In the genomic region with DNA sequence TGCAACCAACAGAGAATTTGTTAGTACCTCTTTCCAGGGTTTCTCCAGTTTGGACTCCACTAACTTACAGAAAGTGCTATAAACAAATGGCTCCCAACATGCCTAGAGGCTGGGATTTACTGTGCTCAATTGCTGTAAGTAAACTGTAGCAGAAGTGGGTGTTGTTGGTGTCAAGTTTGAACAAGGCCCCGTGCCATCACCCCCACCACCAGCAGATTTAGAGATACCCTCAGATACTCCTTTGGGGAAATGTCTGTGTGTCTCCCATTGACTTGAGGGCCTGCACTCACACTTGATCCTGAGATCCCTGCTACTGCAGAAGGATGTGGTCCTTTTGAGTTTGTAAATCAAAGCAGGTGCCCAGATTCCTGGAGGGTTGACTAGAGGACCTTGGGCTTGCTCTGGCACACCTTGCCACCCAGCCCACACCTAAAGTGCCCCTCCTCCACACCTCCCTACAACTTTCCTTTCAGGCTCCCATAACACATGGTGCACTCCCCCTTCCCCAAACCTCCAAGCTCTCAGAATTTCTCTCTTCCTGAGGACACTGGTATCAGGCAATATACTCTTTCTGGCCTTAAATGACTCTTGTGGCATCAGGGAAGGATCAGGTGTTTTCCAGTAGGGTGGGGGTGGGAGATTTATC, we compare ENCODE assay signal across 45 mouse cellular contexts. TPM values are rescaled to one million over a fixed set of nuclear protein-coding genes. Genes with fewer than 3 reads are reported as not detected.
"Had no signal": no experiment of that assay in that cellular context is flagged by ENCODE, and none has a peak within 500 bp of the region (broad histone marks: within the 10 kb centered on the region; RNA-seq: fewer than 3 reads in every experiment).

No protein-coding gene starts in this region.

- H3K9me3 ChIP-seq: heart, embryonic 12.5 days; heart, embryonic 13.5 days; heart, embryonic 15.5 days; hindbrain, embryonic 10.5 days; hindbrain, embryonic 12.5 days; hindbrain, embryonic 13.5 days; hindbrain, embryonic 15.5 days; intestine, embryonic 15.5 days; kidney, embryonic 15.5 days had no signal

- H3K4me2 ChIP-seq: heart, embryonic 11.5 days; heart, embryonic 12.5 days; heart, embryonic 13.5 days; heart, embryonic 15.5 days; hindbrain, embryonic 12.5 days; hindbrain, embryonic 13.5 days; hindbrain, embryonic 14.5 days; hindbrain, embryonic 15.5 days; intestine, embryonic 15.5 days; kidney, embryonic 15.5 days had no signal

- H3K27me3 ChIP-seq: heart, embryonic 12.5 days; heart, embryonic 13.5 days; heart, embryonic 15.5 days; hindbrain, embryonic 12.5 days; hindbrain, embryonic 13.5 days; hindbrain, embryonic 15.5 days; intestine, embryonic 15.5 days; kidney, embryonic 15.5 days had no signal

- H3K4me3 ChIP-seq: heart, embryonic 12.5 days; heart, embryonic 13.5 days; heart, embryonic 15.5 days; hindbrain, embryonic 10.5 days; hindbrain, embryonic 12.5 days; hindbrain, embryonic 13.5 days; hindbrain, embryonic 15.5 days; intestine, embryonic 15.5 days; kidney, embryonic 15.5 days; layer of hippocampus, adult 2 months; left cerebral cortex, adult 2 months had no signal

- H3K4me1 ChIP-seq: heart, embryonic 12.5 days; heart, embryonic 13.5 days; heart, embryonic 15.5 days; hindbrain, embryonic 10.5 days; hindbrain, embryonic 12.5 days; hindbrain, embryonic 13.5 days; hindbrain, embryonic 15.5 days; intestine, embryonic 15.5 days; kidney, embryonic 15.5 days had no signal

- H3K36me3 ChIP-seq: heart, embryonic 12.5 days; heart, embryonic 13.5 days; heart, embryonic 15.5 days; hindbrain, embryonic 10.5 days; hindbrain, embryonic 12.5 days; hindbrain, embryonic 13.5 days; hindbrain, embryonic 15.5 days; intestine, embryonic 15.5 days; kidney, embryonic 15.5 days had no signal

- DNase-seq: heart, postnatal 10 days; heart, postnatal 14 days; heart, postnatal 4 days; kidney, adult 11 months; kidney, adult 18-20 months; kidney, adult 2 months; kidney, adult 8-10 months; kidney, adult 9 months; kidney, postnatal 10 days; kidney, postnatal 14 days; kidney, postnatal 25 days; kidney, postnatal 36 days; kidney, postnatal 4 days; layer of hippocampus, adult 9-11 months; layer of hippocampus, postnatal 36 days had no signal

- H3K9ac ChIP-seq: heart, embryonic 12.5 days; heart, embryonic 13.5 days; heart, embryonic 15.5 days; hindbrain, embryonic 12.5 days; hindbrain, embryonic 13.5 days; hindbrain, embryonic 14.5 days; hindbrain, embryonic 15.5 days; intestine, embryonic 15.5 days; kidney, embryonic 15.5 days had no signal

- H3K27ac ChIP-seq: heart, embryonic 13.5 days; heart, embryonic 15.5 days; hindbrain, embryonic 10.5 days; hindbrain, embryonic 12.5 days; hindbrain, embryonic 13.5 days; hindbrain, embryonic 14.5 days; hindbrain, embryonic 15.5 days; hindbrain, postnatal 0 days; intestine, embryonic 15.5 days; kidney, embryonic 15.5 days; kidney, postnatal 0 days; layer of hippocampus, adult 2 months; left cerebral cortex, adult 2 months had no signal

RNA-seq across cellular contexts. Expression of gene Clec2g, which starts 37.3 kb away (rescaled TPM):
- total RNA-seq: hematopoietic stem cell, adult 5-6 weeks; hindbrain, postnatal 0 days; layer of hippocampus, postnatal 10 days; layer of hippocampus, postnatal 14 days; left cerebral cortex, adult 18-20 months had no signal
- polyA plus RNA-seq: heart, embryonic 11.5 days; heart, embryonic 12.5 days; heart, embryonic 13.5 days; heart, embryonic 14.5 days; heart, embryonic 15.5 days; heart, embryonic 16.5 days; heart, postnatal 0 days; hindbrain, embryonic 10.5 days; hindbrain, embryonic 11.5 days; hindbrain, embryonic 12.5 days; hindbrain, embryonic 13.5 days; hindbrain, embryonic 14.5 days; hindbrain, embryonic 15.5 days; hindbrain, embryonic 16.5 days; hindbrain, postnatal 0 days; intestine, embryonic 14.5 days; intestine, embryonic 15.5 days; intestine, embryonic 16.5 days; intestine, postnatal 0 days; kidney, adult 2 months; kidney, embryonic 14.5 days; kidney, embryonic 15.5 days; kidney, embryonic 16.5 days; kidney, postnatal 0 days; large intestine, adult 2 months had no signal
